Mouse (Mus musculus) gastrocnemius, adult 2 months (tissue): ENCODE measurements around the gene Slc2a6. TPM values are rescaled to one million over a fixed set of nuclear protein-coding genes. Genes with fewer than 3 reads are reported as not detected.

Experiments
- DNase-seq: peaks from one replicate; pipeline ENCODE4 v3.0.0; 2022
- H3K27ac ChIP-seq: fragments of 200-600 bp; 2 replicates; pipeline ENCODE4 v1.8.1; 2022; ENCODE audit warnings: mild to moderate bottlenecking
- H3K4me3 ChIP-seq: fragments of 200-600 bp; 2 replicates; pipeline ENCODE4 v1.8.1; 2022; ENCODE audit warnings: mild to moderate bottlenecking, moderate library complexity
- CTCF ChIP-seq: fragments of 200-600 bp; IDR thresholded peaks from 2 replicates; pipeline ENCODE4 v1.8.1; 2022; ENCODE audit warnings: antibody characterized with exemption, mild to moderate bottlenecking, moderate library complexity
- intact Hi-C: fragments of 180-260 bp; cut with DNase I; formaldehyde crosslinking; loops from one replicate; pipeline ENCODE4 v1.15.1; 2025
- long read RNA-seq, 2 experiments: library from polyadenylated mRNA; stranded (forward); transcript quantifications; one replicate each; pipeline ENCODE4 v2.0.0; 2021
- total RNA-seq, 2 experiments: library from RNA; stranded (reverse); gene quantifications; 2 replicates each; pipeline ENCODE4 v1.2.3; 2021

Slc2a6 gene
- not detected for total RNA-seq
- long read RNA-seq, experiment 1: 0 reads
- long read RNA-seq, experiment 2: 0 reads

DNA sequence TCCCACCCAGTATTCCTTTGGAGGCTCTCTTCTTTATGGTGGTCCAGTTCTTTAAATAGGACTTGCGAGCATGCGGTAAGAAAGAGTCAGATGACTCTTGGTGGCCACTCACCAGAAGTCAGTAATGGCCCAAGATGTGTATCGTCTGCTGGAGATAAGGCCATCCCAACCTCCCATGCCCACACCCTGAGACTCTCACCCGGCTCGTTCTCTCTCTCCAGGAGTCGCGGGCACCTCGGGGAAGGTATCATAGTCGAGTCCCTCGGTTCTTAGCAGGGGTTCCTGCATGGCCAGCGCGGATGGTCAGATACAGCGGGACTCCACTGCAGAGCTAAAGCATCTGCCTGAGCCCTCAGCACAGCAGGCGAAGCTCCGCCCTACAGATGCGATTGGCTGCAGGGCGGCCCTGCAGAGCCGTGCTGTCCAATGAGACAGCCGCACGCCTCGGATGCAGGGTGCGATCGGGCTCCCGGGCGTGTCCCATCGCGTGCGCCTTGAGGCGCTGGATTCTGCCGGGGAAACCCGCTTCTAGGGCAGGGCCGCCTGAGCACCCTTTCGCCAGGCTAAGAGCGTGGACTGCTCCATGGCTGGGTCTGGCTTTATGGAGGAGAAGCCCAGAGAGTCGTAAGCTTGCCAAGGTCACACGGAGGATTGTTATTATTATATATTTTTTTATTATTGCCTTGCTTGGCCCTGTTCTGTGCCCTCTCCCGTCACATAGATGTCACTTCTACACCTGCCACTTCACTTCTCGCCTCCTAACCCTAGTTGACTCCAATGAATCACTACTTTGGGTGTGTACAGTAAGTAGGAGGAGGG lies at the start of gene Slc2a6:
TSS of gene Slc2a6 (minus strand) at position 381 of the 819 bp plus-strand sequence.
- peak within 1 kb of the TSS; percentile 65 for H3K4me3 ChIP-seq
- intact Hi-C loops: no loop called here
- TF ChIP-seq CTCF: no peak
- peak within 1 kb of the TSS; percentile 56 for H3K27ac ChIP-seq
- peak; percentile 92 for DNase-seq

DNA sequence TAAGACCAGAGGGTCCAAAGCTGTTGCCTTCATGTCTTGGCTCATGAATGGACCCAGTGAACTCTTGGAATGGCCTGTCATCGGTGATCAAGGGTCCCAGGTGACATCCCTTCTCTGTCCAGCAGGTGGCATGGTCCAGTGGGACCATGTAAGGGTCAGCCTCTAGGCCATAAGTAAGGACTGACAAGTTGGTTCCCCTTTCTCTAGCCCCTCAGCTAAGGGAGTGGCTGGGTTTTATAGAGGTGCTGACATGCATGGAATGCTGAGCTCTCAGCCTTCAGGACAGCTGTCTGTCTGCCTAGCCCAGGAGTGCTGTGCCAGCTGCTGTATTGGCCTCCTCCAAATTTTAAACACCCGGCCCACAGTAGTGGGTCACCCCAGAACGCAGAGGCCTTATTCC lies 47.7 kb upstream of the Slc2a6 start:
- intact Hi-C loops: loop anchor here (2.0 kb wide), 2 partner anchors 45 to 161 kb away; no protein-coding TSS in a partner anchor
- TF ChIP-seq CTCF: peak; percentile 77
- no peak overlapping the region for H3K27ac ChIP-seq
- H3K4me3 ChIP-seq: no peak overlapping the region
- DNase-seq: peak; percentile 54

- intact Hi-C loops: loop anchor here (2.0 kb wide), 2 partner anchors 46 to 162 kb away; no protein-coding TSS in a partner anchor
- DNase-seq: peak; percentile 60
Observed at GRCm38 (mm10) chr2:27074804-27075203, 47.0 kb upstream of the Slc2a6 start.

DNA sequence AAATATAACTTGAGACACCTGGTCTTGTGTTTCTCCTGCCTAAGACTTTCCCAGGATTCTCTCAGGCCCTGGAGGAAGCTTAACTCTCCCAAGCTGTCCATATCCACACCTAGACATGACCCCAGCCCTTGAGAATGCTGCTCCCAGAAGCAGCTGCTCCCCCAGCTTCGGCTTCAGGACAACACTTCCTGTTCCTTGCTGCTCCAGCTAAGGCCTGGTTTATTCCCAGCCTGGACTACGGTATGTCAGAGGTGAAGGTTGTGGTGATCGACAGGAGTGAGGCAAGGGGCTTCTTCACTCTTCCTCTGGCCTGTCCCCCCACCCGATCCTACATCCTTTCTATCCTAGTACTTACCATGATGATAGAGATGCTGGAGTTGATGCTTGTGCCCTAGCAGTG lies 45.6 kb upstream of the Slc2a6 start:
- intact Hi-C loops: no loop called here
- no peak for DNase-seq
- H3K27ac ChIP-seq: no peak overlapping the region
- no peak overlapping the region for H3K4me3 ChIP-seq
- TF ChIP-seq CTCF: no peak

More at GRCm38 (mm10) chr2:27074804-27075203, 47.0 kb upstream of the Slc2a6 start:
- TF ChIP-seq CTCF: no peak
- H3K27ac ChIP-seq: no peak overlapping the region
- H3K4me3 ChIP-seq: no peak overlapping the region

GRCm38 (mm10) chr2:27071978-27072377 lies 44.2 kb upstream of the Slc2a6 start, which contains the start of gene Mymk:
Gene Mymk (minus strand): TSS chr2:27072179.
- TF ChIP-seq CTCF: no peak
- no peak within 1 kb of the TSS for H3K4me3 ChIP-seq
- intact Hi-C loops: no loop called here

DNA sequence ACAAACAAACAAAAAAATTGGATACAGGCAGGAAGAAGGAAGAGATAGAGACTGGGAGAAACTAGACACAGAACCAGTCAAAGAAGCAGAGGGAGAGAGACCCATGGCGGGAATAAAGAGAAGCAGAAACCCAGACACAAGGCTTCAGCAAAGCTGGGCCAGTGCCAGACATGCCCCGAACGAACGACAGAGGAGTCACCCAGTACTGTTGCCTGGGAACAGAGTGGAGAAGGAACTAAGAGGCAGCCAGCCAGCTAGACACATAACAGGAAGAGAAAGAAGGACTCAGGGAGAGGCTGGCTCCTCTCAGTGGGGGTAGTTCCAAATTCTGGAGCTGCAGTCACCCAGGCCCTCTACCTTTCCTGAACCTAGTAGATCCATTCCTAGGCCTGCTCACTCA lies 43.3 kb upstream of the Slc2a6 start:
- Histone ChIP-seq H3K4me3 (no peak overlapping the region), H3K27ac (0 out of 2 replicates have a peak overlapping the region, but pooled peaks have one; percentile 17)
- peak; percentile 75 for DNase-seq
- intact Hi-C loops: no loop called here
- TF ChIP-seq CTCF: no peak

More at GRCm38 (mm10) chr2:27071978-27072377, 44.2 kb upstream of the Slc2a6 start, which contains the start of gene Mymk:
- DNase-seq: no peak
- 0 out of 2 replicates have a peak within 1 kb of the TSS, but pooled peaks have one; percentile 17 for H3K27ac ChIP-seq

DNA sequence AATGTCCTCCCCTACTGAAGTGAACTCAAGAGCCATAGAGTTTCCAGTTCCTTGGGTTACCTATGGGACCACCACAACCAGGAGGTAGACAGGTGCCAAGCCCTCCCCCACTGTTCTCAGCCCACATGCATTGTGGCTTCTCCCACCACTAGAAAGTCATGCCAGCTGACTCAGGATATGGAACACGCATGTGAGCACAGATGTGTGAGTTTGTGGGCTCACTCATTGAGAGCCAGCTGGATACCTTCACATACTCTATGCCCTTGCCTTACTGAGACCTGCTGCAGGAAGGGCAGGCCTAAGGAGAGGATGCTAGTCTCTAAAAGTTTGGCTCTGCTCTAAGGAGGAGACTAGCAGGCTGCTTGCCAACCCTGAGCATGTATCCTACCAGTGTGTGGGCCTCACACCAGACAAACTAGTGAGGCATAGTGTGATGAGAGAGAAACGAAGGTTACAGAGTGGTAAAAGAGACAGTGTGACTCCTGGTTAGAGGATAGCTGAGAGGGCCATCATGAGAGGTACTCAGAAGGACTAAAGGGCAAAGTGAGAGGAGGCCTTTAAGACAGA lies 42.5 kb upstream of the Slc2a6 start:
- intact Hi-C loops: no loop called here
- no peak overlapping the region for H3K27ac ChIP-seq
- DNase-seq: no peak
- H3K4me3 ChIP-seq: no peak overlapping the region
- TF ChIP-seq CTCF: no peak

- TF ChIP-seq CTCF: no peak
- Histone ChIP-seq H3K4me3 (no peak overlapping the region), H3K27ac (no peak overlapping the region)
- DNase-seq: no peak
- intact Hi-C loops: no loop called here
Observed at GRCm38 (mm10) chr2:27069646-27070045, 41.8 kb upstream of the Slc2a6 start.

GRCm38 (mm10) chr2:27067996-27068395 lies 40.2 kb upstream of the Slc2a6 start:
- Histone ChIP-seq H3K27ac (no peak overlapping the region), H3K4me3 (no peak overlapping the region)
- intact Hi-C loops: no loop called here
- no peak for TF ChIP-seq CTCF
- no peak for DNase-seq

- DNase-seq: no peak
- no peak for TF ChIP-seq CTCF
- no peak overlapping the region for H3K27ac ChIP-seq
- H3K4me3 ChIP-seq: no peak overlapping the region
- intact Hi-C loops: no loop called here
Observed at GRCm38 (mm10) chr2:27067124-27067523, 39.3 kb upstream of the Slc2a6 start.

GRCm38 (mm10) chr2:27059187-27059586 lies 31.4 kb upstream of the Slc2a6 start:
- TF ChIP-seq CTCF: no peak
- intact Hi-C loops: no loop called here
- no peak overlapping the region for H3K4me3 ChIP-seq
- H3K27ac ChIP-seq: no peak overlapping the region
- DNase-seq: no peak

GRCm38 (mm10) chr2:27058751-27059150 lies 31.0 kb upstream of the Slc2a6 start:
- Histone ChIP-seq H3K27ac (no peak overlapping the region), H3K4me3 (no peak overlapping the region)
- intact Hi-C loops: no loop called here
- TF ChIP-seq CTCF: no peak
- no peak for DNase-seq

- intact Hi-C loops: no loop called here
- TF ChIP-seq CTCF: no peak
- no peak overlapping the region for H3K27ac ChIP-seq
- no peak for DNase-seq
- H3K4me3 ChIP-seq: no peak overlapping the region
Observed at GRCm38 (mm10) chr2:27058251-27058650, 30.5 kb upstream of the Slc2a6 start.
